Mouse (Mus musculus) ES-E14 (cell line): Measurements from ENCODE around the gene Aimp1. TPM values are rescaled to one million over a fixed set of nuclear protein-coding genes. Genes with fewer than 3 reads are reported as not detected.

Experiments
- DNase-seq: peaks from one replicate; pipeline ENCODE4 v3.0.0-alpha.2; 2013; ENCODE audit warnings: low read depth, low spot score
- H3K27ac ChIP-seq: 2 replicates; pipeline ENCODE4 v1.5.1; 2012; ENCODE audit warnings: low read depth, mild to moderate bottlenecking, low read length, moderate library complexity, mixed read lengths; ENCODE audit not compliant: poor library complexity, insufficient read depth, severe bottlenecking
- H3K36me3 ChIP-seq: 2 replicates; pipeline ENCODE4 v1.6.1; 2012; ENCODE audit warnings: mild to moderate bottlenecking, low read length, moderate library complexity, mixed read lengths; ENCODE audit not compliant: control insufficient read depth, poor library complexity, insufficient read depth, severe bottlenecking
- H3K4me1 ChIP-seq, 2 experiments: fragments of 150-350 bp in 1 of 2; sonication (generic) in 1 of 2; 2 replicates each; pipeline ENCODE4 v1.6.1; 2012; ENCODE audit warnings: low read length in 2 of 2, mild to moderate bottlenecking in 1 of 2, mixed read lengths in 1 of 2; ENCODE audit not compliant: control insufficient read depth in 2 of 2, insufficient read depth in 2 of 2, poor library complexity in 1 of 2
- H3K4me3 ChIP-seq, 2 experiments: fragments of 150-350 bp in 1 of 2; sonication (generic) in 1 of 2; 2 replicates each; pipeline ENCODE4 v1.5.1; 2012; ENCODE audit warnings: low read length in 2 of 2, low read depth in 1 of 2, mild to moderate bottlenecking in 1 of 2, mixed read lengths in 1 of 2; ENCODE audit not compliant: insufficient read depth in 1 of 2, poor library complexity in 1 of 2, severe bottlenecking in 1 of 2
- H3K9ac ChIP-seq: 2 replicates; pipeline ENCODE4 v1.6.1; 2012; ENCODE audit warnings: low read depth, mild to moderate bottlenecking, low read length, mixed read lengths; ENCODE audit not compliant: poor library complexity, insufficient read depth, severe bottlenecking
- H3K9me3 ChIP-seq: fragments of 150-350 bp; sonication (generic); 2 replicates; pipeline ENCODE4 v1.6.1; 2012; ENCODE audit warnings: low read depth, mild to moderate bottlenecking, low read length; ENCODE audit not compliant: control insufficient read depth, insufficient read depth
- CHD2 ChIP-seq: IDR thresholded peaks from 2 replicates; pipeline ENCODE4 v1.6.1; 2014; ENCODE audit warnings: mild to moderate bottlenecking, low read depth, low read length, inconsistent platforms
- HCFC1 ChIP-seq: IDR thresholded peaks from 2 replicates; pipeline ENCODE4 v1.6.1; 2012; ENCODE audit warnings: low read length, inconsistent platforms, borderline replicate concordance; ENCODE audit not compliant: insufficient read depth
- MAFK ChIP-seq: IDR thresholded peaks from 2 replicates; pipeline ENCODE4 v1.6.1; 2014; ENCODE audit warnings: mild to moderate bottlenecking, low read depth, low read length, inconsistent platforms; ENCODE audit not compliant: insufficient read depth
- ZC3H11A ChIP-seq: IDR thresholded peaks from 2 replicates; pipeline ENCODE4 v1.6.1; 2012; ENCODE audit warnings: low read depth, mild to moderate bottlenecking, inconsistent platforms, low read length, borderline replicate concordance
- ZNF384 ChIP-seq: IDR thresholded peaks from 2 replicates; pipeline ENCODE4 v1.6.1; 2012; ENCODE audit warnings: low read depth, low read length, inconsistent platforms
- in situ Hi-C, 2 experiments: fragments of 600-800 bp; cut with MboI; formaldehyde crosslinking; loops; one replicate each; pipeline ENCODE4 v1.15.1; 2025; ENCODE audit warnings: low sequenced_read_pairs in 2 of 2, inconsistent platforms in 1 of 2; ENCODE audit not compliant: unreplicated experiment in 2 of 2
- total RNA-seq: library from RNA; depleted of rRNA; stranded (reverse); fragments of 300-350 nt; gene quantifications from 2 replicates; pipeline ENCODE4 v1.2.3, GENCODE M21; 2012

The Aimp1 gene
- total RNA-seq, 1 experiment = 169 TPM

DNA sequence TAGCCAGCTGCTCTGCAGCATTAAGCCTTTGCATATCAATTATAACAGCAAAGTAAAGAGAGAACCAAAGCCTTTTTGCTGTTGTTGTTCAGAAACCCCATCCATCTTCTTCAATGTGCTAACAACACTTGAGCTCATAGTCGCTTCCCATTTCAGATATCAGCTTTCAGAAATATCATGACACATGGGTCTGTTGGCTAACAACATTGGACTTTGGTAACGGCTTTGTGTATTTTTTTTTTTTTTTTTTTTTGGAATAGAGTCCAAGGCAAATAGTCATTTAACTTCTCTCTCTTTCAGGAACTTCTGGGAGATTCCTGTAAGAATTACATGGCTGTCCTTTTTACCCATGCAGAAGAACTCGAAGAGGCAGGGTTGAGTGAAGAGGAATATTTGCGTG lies 40.1 kb downstream of the Aimp1 start:
- no peaks in the 10 kb centered on the region for H3K9me3 ChIP-seq

DNA sequence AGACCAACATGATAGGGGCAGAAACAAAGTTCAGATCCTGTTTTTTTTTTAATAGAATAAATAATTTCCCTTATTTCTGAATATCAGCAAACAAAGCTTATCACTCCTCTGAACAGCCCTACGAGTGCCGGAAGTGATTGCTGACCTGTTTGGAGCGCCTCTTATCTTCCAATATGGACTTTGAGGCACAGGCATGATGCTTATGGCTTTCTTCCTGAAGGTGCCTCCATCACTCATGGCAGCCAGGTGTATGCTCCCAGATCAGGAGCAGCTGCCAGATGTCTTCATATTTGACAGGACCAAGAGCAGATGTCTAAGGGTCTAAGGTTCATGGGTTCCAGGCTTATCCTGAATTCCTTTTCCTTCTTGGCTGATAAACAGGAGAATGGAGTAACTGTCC lies 47.1 kb downstream of the Aimp1 start:
- in situ Hi-C loops = no loop called here
- Histone ChIP-seq H3K9ac (no peak overlapping the region), H3K9me3 (no peaks in the 10 kb centered on the region), H3K4me3 (no peak overlapping the region), H3K4me1 (no peaks in the 10 kb centered on the region), H3K27ac (no peak overlapping the region), H3K36me3 (no peaks in the 10 kb centered on the region)
- DNase-seq = no peak
- TF ChIP-seq MAFK (no peak), HCFC1 (no peak), CHD2 (no peak), ZNF384 (no peak), ZC3H11A (no peak)

More for the DNA sequence above, 40.1 kb downstream of the Aimp1 start:
- TF ChIP-seq HCFC1 (no peak), CHD2 (no peak), ZC3H11A (no peak), MAFK (no peak), ZNF384 (no peak)
- no peaks in the 10 kb centered on the region for H3K36me3 ChIP-seq
- no peaks in the 10 kb centered on the region for H3K4me1 ChIP-seq
- in situ Hi-C loops = no loop called here
- no peak for DNase-seq
- H3K27ac ChIP-seq = no peak overlapping the region
- no peak overlapping the region for H3K4me3 ChIP-seq
- no peak overlapping the region for H3K9ac ChIP-seq

DNA sequence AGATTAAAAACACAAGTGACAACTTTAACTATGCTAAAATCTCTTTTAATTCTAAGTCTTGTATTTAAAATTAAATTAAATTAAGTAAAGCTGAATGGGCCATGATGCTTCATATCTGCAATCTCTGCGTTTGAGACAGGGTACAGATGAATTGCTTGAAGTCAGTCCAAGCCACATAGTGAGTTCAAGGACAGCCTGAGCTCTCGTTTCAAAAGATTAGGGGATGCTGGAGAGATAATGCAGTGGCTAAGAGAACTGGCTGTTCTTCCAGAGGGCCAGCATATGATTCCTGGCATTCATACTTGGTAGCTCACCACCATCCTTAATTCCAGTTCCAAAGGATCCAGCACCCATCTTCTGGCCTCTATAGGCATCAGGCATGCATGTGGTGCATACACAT lies 50.9 kb downstream of the Aimp1 start:
- Histone ChIP-seq H3K27ac (no peak overlapping the region), H3K9ac (no peak overlapping the region), H3K9me3 (no peaks in the 10 kb centered on the region), H3K4me1 (no peaks in the 10 kb centered on the region), H3K4me3 (no peak overlapping the region), H3K36me3 (no peaks in the 10 kb centered on the region)
- in situ Hi-C loops = no loop called here
- TF ChIP-seq ZNF384 = no peak
- no peak for TF ChIP-seq MAFK
- no peak for TF ChIP-seq HCFC1
- no peak for TF ChIP-seq ZC3H11A
- TF ChIP-seq CHD2 = no peak
- no peak for DNase-seq

DNA sequence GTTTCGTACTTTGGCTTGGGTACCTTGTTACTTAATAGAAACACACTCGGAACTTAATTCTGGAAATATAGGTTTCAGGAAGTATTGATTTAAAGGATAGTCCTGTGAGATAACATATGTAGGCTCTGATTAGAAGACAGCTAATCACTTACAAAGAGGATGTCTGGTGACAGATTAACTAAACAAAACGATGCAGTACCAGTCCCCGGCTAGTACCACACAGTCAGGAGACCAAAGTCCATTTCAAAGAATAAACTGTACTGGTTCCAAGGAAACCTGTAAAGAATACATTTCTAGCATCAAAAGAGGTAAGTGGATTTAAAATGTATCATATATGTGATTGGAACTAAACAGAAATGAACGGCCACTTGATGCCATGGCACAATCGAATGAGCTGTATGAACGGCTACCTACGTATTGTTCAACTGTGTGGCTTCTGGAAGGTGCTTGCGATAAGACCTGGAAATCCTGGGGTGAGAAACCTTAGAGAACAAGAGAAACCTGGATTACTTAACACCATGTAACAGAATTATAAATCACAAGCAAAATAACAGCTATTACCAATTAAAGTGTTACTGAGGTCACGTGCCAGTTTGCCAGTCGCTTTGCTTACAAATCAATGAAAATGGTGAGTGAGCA lies 54.5 kb downstream of the Aimp1 start, which contains the start of gene Gimd1:
TSS of gene Gimd1 (plus strand) at position 220 of the 639 bp plus-strand sequence.
- TF ChIP-seq HCFC1 (no peak), MAFK (no peak), CHD2 (no peak), ZNF384 (no peak), ZC3H11A (no peak)
- no peak within 1 kb of the TSS for H3K4me3 ChIP-seq
- in situ Hi-C loops = no loop called here

More for the DNA sequence above, 54.5 kb downstream of the Aimp1 start, which contains the start of gene Gimd1:
- Histone ChIP-seq H3K9ac (no peak within 1 kb of the TSS), H3K36me3 (no peaks in the 10 kb centered on the region), H3K27ac (no peak within 1 kb of the TSS), H3K9me3 (no peaks in the 10 kb centered on the region), H3K4me1 (no peaks in the 10 kb centered on the region)
- no peak for DNase-seq
